Mouse (Mus musculus) liver, embryonic 16.5 days (tissue): ENCODE results near the gene Phlda3. TPM values are rescaled to one million over a fixed set of nuclear protein-coding genes. Genes with fewer than 3 reads are reported as not detected.

Experiments used
- ATAC-seq: fragments of 200-750 bp; cut with Nextera tagmentation; 2 replicates; pipeline ENCODE4 v1.8.0; 2017; ENCODE audit warnings: low read depth, mild to moderate bottlenecking, moderate number of reproducible peaks, moderate library complexity
- H3K27ac ChIP-seq: fragments of 300-500 bp; sonication (generic); 2 replicates; pipeline ENCODE4 v1.5.1; 2014; ENCODE audit warnings: mild to moderate bottlenecking, low read length
- H3K27me3 ChIP-seq: fragments of 300-500 bp; sonication (generic); 2 replicates; pipeline ENCODE4 v1.6.1; 2014; ENCODE audit warnings: low read depth, low read length, mixed read lengths; ENCODE audit not compliant: control insufficient read depth, insufficient read depth
- H3K36me3 ChIP-seq: fragments of 300-500 bp; sonication (generic); 2 replicates; pipeline ENCODE4 v1.6.1; 2014; ENCODE audit warnings: mild to moderate bottlenecking; ENCODE audit not compliant: control insufficient read depth, insufficient read depth
- H3K4me1 ChIP-seq: fragments of 300-500 bp; sonication (generic); 2 replicates; pipeline ENCODE4 v1.6.1; 2014; ENCODE audit warnings: low read depth, low read length, mixed read lengths; ENCODE audit not compliant: control insufficient read depth
- H3K4me2 ChIP-seq: fragments of 300-500 bp; sonication (generic); 2 replicates; pipeline ENCODE4 v1.6.1; 2014; ENCODE audit warnings: low read depth, low read length, mixed read lengths
- H3K4me3 ChIP-seq: fragments of 300-500 bp; sonication (generic); 2 replicates; pipeline ENCODE4 v1.5.1; 2014; ENCODE audit warnings: low read depth, mild to moderate bottlenecking, low read length
- H3K9ac ChIP-seq: fragments of 300-500 bp; sonication (generic); 2 replicates; pipeline ENCODE4 v1.6.1; 2014; ENCODE audit warnings: low read depth, low read length
- H3K9me3 ChIP-seq: fragments of 300-500 bp; sonication (generic); replicated peaks from 2 replicates; pipeline ENCODE4 v1.6.1; 2016; ENCODE audit warnings: low read length; ENCODE audit not compliant: control insufficient read depth
- WGBS: fragments of 180-500 bp; shearing (Covaris S2); extraction: QIAGEN DNeasy Blood & Tissue Kit; methylation state at CpG from one replicate; pipeline ENCODE4 v1.1.7; 2014; ENCODE audit not compliant: insufficient replicate concordance; 5-methylcytosine and 5-hydroxymethylcytosine counted together
- polyA plus RNA-seq: library from polyadenylated mRNA; unstranded; fragments of >200 nt; fragmentation: Nextera tagmentation; extraction: Ambion mirVana; gene quantifications from 2 replicates; pipeline ENCODE4 v1.2.1, GENCODE M21; 2015

The Phlda3 gene
- polyA plus RNA-seq, 1 experiment from 2014 or later = 5.0 TPM

- Histone ChIP-seq H3K4me2 (no peak within 1 kb of the TSS), H3K36me3 (no peaks in the 10 kb centered on the region), H3K9me3 (no peaks in the 10 kb centered on the region), H3K27ac (no peak within 1 kb of the TSS), H3K9ac (no peak within 1 kb of the TSS), H3K4me1 (peaks cover 2% of the 10 kb centered on the region; the same call in 1 of the 2 replicates), H3K4me3 (no peak within 1 kb of the TSS), H3K27me3 (no peaks in the 10 kb centered on the region)
- WGBS = 19% methylated on average over 22 of the region's 22 CpGs
- no peak for ATAC-seq
Measured at GRCm38 (mm10) chr1:135778780-135779535, 13.0 kb downstream of the Phlda3 start, which contains the start of gene Tnni1. Gene Tnni1 (plus strand): TSS chr1:135779434.

GRCm38 (mm10) chr1:135780649-135781048 is 14.7 kb downstream of the Phlda3 start:
- no peak overlapping the region for H3K4me3 ChIP-seq
- 57% methylated on average over 4 of the region's 4 CpGs for WGBS
- H3K36me3 ChIP-seq = no peaks in the 10 kb centered on the region
- H3K27ac ChIP-seq = no peak overlapping the region
- no peak overlapping the region for H3K4me2 ChIP-seq
- H3K9me3 ChIP-seq = no peaks in the 10 kb centered on the region
- ATAC-seq = no peak
- H3K27me3 ChIP-seq = no peaks in the 10 kb centered on the region
- H3K4me1 ChIP-seq = peaks cover 2% of the 10 kb centered on the region; the same call in 1 of the 2 replicates
- no peak overlapping the region for H3K9ac ChIP-seq

GRCm38 (mm10) chr1:135781220-135781619 is 15.3 kb downstream of the Phlda3 start:
- H3K4me3 ChIP-seq = no peak overlapping the region

GRCm38 (mm10) chr1:135782816-135783215 is 16.9 kb downstream of the Phlda3 start:
- H3K27ac ChIP-seq = no peak overlapping the region
- 54% methylated on average over 10 of the region's 10 CpGs for WGBS
- H3K9ac ChIP-seq = no peak overlapping the region
- peaks cover 2% of the 10 kb centered on the region; the same call in 1 of the 2 replicates for H3K4me1 ChIP-seq
- no peaks in the 10 kb centered on the region for H3K36me3 ChIP-seq
- no peaks in the 10 kb centered on the region for H3K27me3 ChIP-seq
- no peaks in the 10 kb centered on the region for H3K9me3 ChIP-seq
- H3K4me3 ChIP-seq = no peak overlapping the region
- H3K4me2 ChIP-seq = no peak overlapping the region
- ATAC-seq = no peak

More at GRCm38 (mm10) chr1:135781220-135781619, 15.3 kb downstream of the Phlda3 start:
- no peaks in the 10 kb centered on the region for H3K9me3 ChIP-seq
- no peak overlapping the region for H3K27ac ChIP-seq
- H3K36me3 ChIP-seq = no peaks in the 10 kb centered on the region
- no peak overlapping the region for H3K9ac ChIP-seq
- H3K27me3 ChIP-seq = no peaks in the 10 kb centered on the region
- peaks cover 2% of the 10 kb centered on the region; the same call in 1 of the 2 replicates for H3K4me1 ChIP-seq
- H3K4me2 ChIP-seq = no peak overlapping the region
- 13% methylated on average over 13 of the region's 13 CpGs for WGBS
- ATAC-seq = 0 out of 2 replicates have a peak, but pooled peaks have one; percentile 25

- no peak overlapping the region for H3K4me2 ChIP-seq
- peaks cover 9% of the 10 kb centered on the region for H3K4me1 ChIP-seq
- no peaks in the 10 kb centered on the region for H3K36me3 ChIP-seq
- 47% methylated on average over 3 of the region's 3 CpGs for WGBS
- H3K9me3 ChIP-seq = no peaks in the 10 kb centered on the region
- no peak for ATAC-seq
- H3K27ac ChIP-seq = no peak overlapping the region
- no peak overlapping the region for H3K4me3 ChIP-seq
- H3K9ac ChIP-seq = no peak overlapping the region
- no peaks in the 10 kb centered on the region for H3K27me3 ChIP-seq
Measured at GRCm38 (mm10) chr1:135787799-135788198, 21.9 kb downstream of the Phlda3 start.

GRCm38 (mm10) chr1:135788708-135789107 is 22.8 kb downstream of the Phlda3 start:
- no peaks in the 10 kb centered on the region for H3K36me3 ChIP-seq
- no peak overlapping the region for H3K27ac ChIP-seq
- H3K4me1 ChIP-seq = peaks cover 13% of the 10 kb centered on the region
- peaks cover 6% of the 10 kb centered on the region for H3K27me3 ChIP-seq
- H3K9ac ChIP-seq = no peak overlapping the region
- no peak overlapping the region for H3K4me3 ChIP-seq
- H3K4me2 ChIP-seq = peak overlapping the region; percentile 6; the same call in 1 of the 2 replicates
- no peak for ATAC-seq
- no peaks in the 10 kb centered on the region for H3K9me3 ChIP-seq
- 13% methylated on average over 10 of the region's 10 CpGs for WGBS

GRCm38 (mm10) chr1:135789815-135790214 is 23.9 kb downstream of the Phlda3 start:
- 10% methylated on average over 5 of the region's 5 CpGs for WGBS
- Histone ChIP-seq H3K4me1 (peaks cover 13% of the 10 kb centered on the region), H3K9me3 (no peaks in the 10 kb centered on the region), H3K36me3 (no peaks in the 10 kb centered on the region), H3K27ac (no peak overlapping the region), H3K27me3 (peaks cover 17% of the 10 kb centered on the region), H3K9ac (no peak overlapping the region), H3K4me3 (no peak overlapping the region), H3K4me2 (no peak overlapping the region)
- ATAC-seq = no peak

- no peak overlapping the region for H3K9ac ChIP-seq
- peaks cover 13% of the 10 kb centered on the region for H3K4me1 ChIP-seq
- peaks cover 21% of the 10 kb centered on the region for H3K27me3 ChIP-seq
- no peak overlapping the region for H3K4me2 ChIP-seq
- H3K27ac ChIP-seq = no peak overlapping the region
- 52% methylated on average over 13 of the region's 13 CpGs for WGBS
- H3K4me3 ChIP-seq = no peak overlapping the region
- no peaks in the 10 kb centered on the region for H3K9me3 ChIP-seq
- ATAC-seq = no peak
- H3K36me3 ChIP-seq = no peaks in the 10 kb centered on the region
Measured at GRCm38 (mm10) chr1:135792143-135792939, 26.4 kb downstream of the Phlda3 start.
